Mouse (Mus musculus) kidney, postnatal 36 days (tissue): ENCODE measurements around the gene Mybl2.

Experiments
- DNase-seq, 2 experiments: peaks; one replicate each; pipeline ENCODE4 v3.0.0; 2021 to 2022; ENCODE audit warnings: mixed read lengths in 2 of 2

The Mybl2 gene

DNA sequence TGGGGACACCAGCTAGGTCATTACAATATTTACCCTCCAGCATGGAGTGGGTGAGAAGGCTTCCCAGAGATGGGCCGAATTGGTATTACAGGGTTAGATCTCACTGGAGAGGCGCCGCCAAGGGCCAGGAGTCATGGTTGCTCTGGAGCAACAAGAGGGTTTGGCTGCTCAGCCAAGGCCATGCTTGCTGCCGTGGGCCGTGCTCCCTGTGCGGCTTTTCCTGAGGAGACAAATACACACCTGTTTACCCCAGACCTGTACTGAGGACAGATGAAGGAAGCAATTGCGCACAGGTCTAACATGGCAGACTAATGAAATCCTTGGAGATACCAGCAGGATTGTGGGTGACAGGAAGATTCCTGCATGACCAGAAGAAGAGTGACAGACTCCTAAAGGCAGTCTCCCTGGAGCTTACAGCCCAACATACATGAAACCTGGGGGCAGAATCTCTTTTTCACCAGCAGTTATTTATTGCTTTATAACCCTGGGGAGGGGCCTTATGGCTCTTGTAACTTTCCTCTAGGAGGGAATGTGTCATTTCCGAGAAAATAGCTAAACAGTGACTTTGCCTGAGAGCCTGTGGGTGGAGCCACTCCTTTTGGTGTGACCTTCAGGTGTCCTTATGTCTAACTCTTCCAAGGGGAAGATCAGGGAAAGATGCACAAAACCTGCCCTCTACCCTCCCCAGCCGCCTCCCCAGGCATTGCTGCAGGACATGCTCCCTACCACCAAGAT is 18.7 kb downstream of the Mybl2 start:
- DNase-seq = peak in 1 of 2 experiments; percentile 19

DNA sequence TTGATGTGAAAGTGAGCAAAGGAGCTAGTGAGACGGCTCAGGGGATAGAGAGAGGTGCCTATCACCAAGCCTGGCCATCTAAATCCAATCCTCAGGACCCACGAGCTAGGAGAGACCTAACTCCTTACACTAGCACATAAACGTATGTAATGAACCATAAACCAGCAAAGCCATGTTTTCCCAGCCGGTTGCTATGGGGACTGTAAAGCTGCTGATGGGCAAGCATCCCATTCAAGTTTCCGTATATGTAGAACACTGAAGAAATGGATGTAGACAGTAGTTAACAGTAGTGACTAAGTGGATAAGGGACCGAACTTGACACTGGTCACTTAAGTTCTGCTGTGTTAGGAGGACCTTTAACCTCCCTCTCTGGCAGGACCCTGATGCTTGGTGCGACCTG is 19.5 kb downstream of the Mybl2 start:
- no peak for DNase-seq

DNA sequence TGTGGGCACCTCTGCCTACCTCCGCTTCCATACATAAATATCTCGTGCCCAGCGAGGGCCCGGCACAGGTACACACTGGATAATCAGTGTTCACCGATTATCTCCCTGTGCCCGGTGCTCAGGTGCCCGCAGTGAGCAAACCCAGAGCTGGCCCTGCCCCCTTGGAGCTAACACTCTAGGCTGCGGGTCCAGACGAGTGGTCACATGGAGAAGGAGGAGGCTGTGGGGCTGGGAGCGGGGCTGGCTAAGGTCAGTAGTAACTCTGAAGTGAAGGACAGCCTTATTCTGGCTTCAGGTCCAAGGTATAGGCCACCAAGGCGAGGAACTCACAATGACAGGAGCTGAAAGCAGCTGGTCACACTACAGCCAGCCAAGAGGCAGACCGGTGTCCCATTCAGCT is 20.3 kb downstream of the Mybl2 start:
- DNase-seq = no peak

DNA sequence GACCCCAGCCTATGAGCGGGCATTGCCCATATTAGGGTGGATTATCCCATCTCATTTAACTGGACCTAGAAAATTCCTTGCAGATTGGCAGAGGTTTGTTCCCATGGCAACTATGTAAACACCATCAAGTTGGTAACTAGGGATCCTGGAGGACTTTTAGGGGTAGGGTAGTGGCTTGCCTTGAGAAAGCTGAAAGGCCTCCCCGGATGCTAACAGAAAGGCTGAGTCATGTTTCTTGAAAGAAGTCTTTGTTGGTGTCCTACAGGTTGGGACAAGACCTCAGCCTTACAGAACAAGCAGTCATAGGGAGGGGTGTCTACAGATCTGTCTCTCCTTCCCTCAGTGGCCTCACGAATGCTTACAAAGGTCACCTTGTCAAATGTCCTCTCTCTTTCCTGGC is 20.7 kb downstream of the Mybl2 start:
- DNase-seq = no peak

DNA sequence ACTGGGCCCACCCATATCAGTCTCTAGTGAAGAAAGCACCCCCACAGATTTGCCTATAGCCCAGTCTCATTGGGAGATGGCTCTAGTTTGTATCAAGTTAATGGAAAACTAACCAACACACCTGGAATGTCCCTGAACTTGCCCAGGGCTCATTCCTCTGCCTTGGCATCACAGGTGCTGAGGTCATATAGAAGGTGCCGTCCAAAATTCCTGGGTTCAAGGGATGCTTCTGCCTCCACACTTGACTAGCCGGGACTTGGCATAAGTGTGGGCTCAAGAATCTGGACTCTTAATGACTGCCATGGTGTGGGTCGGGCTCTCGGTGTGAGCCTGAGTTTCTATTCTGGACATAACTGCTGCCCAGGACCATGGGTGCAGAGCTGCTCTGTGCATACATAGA is 24.6 kb downstream of the Mybl2 start:
- peak; percentile 29 to 38 for DNase-seq

DNA sequence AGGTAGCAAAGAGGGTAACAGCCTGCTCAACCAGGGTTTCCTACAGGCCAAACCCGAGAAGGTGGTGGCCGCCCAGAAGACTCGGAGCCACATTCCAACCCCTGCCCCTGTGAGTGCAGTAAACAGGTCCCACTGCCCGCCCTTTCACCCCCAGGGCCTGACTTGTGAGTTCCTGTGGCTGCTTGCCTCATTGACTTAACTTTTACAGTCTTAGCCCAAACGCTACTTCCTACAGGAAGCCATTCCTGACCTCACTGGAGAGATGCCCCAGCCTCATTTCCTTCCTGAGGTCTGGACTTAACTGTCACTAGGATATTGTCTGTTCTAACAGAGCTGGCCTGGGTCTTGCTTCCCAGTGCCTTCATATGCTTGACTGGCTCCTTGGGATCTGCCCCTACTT is 28.1 kb downstream of the Mybl2 start:
- DNase-seq = peak; percentile 58 to 61

DNA sequence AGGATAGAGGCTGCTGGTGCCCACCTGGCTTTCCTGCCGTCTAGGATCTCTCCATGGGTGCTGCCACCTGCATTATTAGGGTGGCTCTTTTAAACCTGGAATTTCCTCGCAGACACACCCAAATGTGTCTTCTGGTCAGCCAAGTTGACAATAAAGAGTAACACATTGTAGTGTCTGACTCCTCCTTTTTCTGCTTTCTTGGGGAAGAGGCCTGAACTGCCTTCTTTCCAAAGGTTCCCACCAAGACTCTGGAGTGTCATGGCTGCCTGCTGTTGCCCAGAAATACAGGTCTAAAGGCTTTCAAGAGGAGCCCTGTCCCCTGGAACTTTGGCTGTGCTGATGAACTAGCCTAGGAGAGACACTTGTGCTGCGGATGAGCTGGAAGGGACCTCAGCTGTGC is 30.0 kb downstream of the Mybl2 start:
- DNase-seq = no peak

DNA sequence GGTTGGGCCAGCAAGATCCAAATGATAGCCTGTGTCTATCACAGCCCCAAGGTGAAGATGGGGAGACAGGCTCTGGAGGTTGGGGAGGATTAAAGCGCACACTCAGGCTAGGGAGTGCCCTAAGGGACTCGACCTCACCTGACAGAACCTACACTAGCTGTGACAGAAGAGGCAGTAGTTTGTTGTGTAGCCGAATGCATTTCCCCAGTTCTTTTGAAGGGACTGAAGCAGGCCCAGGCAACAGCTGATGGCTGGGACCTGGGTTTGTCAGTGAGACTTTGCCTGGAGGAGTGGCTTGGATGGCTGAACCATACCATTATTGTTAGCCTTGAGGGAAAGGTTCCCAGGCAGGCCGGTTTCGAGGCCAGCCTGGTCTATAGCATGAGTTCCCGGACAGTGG is 30.6 kb downstream of the Mybl2 start:
- DNase-seq = no peak

DNA sequence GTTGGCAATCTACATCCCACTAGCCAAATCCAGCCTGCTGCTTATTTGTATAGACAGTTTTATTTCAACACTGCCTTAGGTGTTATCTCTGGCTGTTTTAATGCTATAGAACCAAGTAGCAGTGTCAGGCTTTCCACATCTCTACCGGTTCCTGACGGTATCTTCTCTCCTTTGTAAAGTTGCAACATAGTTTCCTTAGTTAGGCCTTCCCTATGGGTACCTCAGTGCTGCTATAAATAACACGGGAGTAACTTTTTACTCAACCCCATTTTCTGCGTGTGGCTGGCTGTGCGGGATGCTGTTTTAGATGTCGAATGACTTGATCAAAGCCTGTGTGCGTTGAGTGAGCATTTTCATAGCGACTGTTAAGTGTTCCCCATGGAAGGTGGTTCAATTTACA is 32.1 kb downstream of the Mybl2 start:
- no peak for DNase-seq

DNA sequence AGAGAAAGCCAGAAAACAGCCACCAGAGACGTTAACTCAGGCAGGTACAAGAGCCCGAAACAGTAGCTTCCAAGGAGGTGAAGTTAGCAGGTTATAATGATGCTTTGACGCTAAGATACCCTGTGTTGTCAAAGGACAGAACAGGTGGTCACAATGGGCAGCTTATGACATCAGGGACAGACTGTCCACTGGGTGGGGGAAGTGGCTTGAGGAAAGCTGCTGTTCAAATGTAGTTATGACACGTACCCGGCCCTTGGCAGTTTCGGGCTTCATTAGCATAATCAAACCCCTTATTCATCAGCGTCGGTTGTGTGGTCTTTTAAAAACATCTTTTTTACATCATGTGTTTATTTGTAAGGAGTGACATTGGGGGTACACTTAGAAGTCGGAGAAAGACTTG is 33.2 kb downstream of the Mybl2 start, which contains the start of gene Gtsf1l:
Gene Gtsf1l, minus strand, starts transcription at position 128 of the 400 bp plus-strand sequence.
- DNase-seq = no peak

DNA sequence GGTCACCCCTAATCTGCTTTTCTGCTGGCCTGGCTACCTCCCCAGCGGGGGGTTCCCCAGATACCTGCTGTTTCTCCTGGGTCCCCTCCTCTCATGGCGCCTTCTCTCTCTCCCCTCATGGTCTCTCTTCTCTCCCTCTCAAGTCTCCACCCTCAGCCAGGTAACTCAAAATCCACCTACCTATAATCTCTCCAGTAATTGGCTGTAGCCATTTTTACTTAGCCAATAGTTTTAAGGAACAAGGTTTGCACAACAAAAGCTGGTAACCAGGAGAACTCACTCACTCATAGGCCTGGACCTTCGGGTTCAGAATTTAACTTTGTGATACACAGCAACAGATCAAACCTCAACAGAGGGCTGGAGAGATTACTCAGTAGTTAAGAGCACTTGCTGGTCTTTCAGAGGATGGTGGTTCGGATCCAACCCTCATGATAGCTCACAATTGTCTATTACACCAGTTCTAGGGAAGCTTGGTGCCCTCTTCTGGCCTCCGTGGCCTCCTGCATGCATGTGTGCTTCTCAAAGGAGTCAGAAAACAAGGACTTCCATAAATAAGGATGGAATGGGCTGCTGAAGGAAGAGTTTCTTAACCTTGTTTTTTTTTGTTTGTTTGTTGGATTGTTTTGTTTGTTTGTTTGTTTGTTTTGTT is 35.1 kb downstream of the Mybl2 start:
- peak; percentile 28 to 70 for DNase-seq

DNA sequence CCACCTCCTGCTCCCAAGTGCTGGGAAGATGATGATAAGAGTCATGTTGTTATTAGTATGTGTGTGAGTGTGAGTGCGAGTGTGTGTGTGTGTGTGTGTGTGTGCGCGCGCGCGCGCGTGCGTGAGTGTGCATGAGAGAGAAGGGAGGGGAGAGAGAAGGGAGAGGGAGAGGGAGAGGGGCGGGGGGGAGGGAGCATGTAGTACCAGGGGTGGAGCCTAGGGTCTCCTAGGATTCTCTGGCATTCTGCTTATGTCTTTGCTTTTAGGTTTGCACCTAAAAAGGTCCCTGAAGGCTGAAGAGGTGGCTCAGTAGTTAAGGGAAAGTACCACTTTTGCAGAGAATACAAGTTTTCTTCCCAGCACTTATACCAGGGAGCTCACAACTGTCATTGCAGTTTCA is 40.4 kb downstream of the Mybl2 start:
- no peak for DNase-seq

DNA sequence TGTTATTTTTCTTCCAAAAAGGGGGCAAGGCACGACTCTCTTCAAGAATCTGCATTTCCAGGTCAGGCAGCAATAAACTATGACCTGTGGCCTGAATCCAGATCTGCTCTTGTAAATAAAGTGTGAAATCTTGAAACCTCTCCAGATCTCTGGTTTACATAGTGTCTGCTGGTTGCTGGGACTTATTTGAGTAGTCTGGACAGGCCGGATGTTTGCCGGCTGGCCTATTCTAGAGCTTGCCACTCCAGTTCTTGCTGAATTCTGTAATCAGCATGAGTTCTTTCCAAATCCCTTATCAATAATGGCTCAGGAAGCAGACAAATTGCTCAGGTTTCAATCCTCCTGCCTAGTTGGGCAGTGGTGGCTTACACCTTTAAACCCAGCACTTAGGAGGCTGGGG is 41.3 kb downstream of the Mybl2 start:
- peak; percentile 26 to 31 for DNase-seq

DNA sequence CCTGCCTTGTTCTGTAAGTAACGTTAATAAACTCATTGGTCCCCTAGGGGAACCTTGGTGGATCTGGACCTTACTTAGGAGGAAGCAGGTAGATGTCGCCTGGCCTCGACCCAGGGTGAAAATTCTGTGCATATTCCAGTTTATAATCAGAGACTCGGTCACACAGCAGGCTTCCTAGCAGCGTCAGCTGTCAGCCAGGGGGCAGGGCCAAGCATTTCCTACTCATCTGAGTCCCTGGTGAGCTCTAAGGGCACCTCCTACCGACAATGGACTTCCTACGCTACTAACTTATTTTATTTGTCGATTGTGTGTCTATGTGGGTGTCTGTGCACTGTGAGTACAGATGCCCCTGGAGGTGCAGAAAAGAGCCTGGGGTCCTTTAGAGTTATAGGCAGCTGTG is 45.4 kb downstream of the Mybl2 start:
- no peak for DNase-seq

DNA sequence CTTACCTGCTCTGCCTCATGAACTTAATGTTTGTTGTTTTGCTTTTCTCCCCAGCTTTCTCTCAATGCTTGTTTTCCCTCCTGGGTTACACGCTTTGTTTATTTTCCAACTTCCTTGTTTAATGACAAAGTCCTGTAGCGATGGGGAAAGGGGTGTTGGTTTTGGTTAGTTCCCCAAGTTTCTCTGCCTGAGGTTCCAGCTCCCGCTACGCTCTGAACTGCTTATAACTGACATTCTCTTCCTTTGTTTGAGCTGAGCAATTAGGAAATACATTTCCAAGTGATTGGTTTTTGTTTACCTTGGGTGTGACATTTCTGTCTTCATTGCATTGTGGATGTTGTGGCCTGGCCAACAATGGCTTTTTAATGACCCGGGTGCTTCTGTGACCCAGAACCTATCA is 46.1 kb downstream of the Mybl2 start:
- DNase-seq = no peak

DNA sequence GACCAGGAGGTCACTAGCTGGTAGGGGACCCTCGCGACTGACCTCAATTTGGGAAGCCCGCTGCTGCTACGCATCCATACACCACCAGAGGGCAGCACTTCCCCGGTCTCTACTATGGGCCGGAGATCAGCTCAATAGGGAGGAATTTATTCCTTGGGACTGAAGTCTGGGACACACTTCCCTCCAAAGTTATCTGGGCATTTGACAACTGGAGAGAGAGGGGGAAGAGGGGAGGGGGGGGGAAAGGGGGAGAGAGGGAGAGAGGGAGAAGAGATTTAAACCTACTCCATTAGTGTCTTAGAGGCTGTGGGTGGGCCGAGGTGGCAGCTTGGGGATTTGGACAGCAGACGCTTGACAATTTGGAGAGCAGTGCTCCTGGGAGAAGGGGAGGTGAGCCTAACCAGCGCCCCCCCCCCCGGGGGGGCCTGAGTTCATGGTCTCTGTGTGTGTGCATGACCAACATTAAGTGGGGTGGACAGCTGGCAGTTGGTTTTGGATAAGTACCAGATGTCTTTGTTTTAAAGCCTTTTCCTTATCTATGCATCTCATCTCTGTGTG is 47.2 kb downstream of the Mybl2 start:
- peak; percentile 35 to 79 for DNase-seq

DNA sequence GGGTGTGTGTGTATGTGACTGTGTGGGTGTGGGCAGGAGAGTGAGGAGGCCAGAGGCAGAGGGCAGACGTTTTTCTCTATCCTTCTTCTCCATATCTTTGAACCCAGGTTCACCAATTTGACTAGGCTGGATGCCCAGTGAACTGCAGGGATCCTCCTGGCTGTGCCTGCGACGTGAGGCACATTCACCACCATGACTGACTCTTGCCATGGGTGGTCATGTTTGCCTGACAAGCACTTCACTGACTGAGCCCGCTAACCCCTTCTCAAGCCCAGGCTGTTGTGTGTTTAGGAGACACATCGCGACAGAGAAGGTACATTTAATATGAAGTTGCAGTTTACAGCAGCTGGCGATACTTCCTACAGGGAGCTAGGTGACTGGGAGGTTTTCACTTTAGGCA is 47.7 kb downstream of the Mybl2 start:
- DNase-seq = no peak

DNA sequence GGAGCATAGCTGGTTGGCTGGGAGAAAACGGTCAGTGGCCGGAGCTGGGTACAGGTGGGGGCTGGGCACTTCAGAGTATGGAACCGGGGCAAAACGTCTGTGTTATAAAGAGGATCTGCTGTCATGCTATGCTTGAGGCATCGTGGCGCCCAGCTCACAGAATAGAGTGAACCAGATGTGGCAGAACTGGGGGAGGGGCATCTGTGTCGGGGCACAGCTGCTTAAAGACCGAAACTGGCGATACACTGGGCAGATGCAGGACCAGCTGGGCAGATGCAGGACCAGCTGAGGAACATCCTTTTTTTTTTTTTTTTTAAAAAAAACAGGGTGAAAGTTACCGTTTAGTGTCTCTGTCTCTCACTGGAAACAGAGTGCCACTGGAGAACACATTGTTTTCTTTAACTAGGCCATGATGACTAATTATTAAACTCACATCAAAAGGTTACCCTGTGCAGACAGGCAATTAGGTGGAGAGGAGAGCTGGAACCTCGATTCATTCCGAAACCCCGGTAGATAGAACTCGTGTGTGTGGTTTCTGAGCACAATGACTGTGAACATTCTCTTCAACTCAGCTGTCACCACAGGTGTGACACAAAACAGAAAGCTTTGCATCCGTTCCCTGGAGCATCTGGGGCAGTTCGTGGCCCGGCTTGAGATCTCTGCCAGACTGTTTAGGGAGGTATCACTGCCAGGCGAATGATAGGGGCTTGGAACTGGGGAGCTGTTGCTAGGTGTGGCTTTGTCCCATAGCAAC is 48.6 kb downstream of the Mybl2 start:
- DNase-seq = peak in 1 of 2 experiments; percentile 9

DNA sequence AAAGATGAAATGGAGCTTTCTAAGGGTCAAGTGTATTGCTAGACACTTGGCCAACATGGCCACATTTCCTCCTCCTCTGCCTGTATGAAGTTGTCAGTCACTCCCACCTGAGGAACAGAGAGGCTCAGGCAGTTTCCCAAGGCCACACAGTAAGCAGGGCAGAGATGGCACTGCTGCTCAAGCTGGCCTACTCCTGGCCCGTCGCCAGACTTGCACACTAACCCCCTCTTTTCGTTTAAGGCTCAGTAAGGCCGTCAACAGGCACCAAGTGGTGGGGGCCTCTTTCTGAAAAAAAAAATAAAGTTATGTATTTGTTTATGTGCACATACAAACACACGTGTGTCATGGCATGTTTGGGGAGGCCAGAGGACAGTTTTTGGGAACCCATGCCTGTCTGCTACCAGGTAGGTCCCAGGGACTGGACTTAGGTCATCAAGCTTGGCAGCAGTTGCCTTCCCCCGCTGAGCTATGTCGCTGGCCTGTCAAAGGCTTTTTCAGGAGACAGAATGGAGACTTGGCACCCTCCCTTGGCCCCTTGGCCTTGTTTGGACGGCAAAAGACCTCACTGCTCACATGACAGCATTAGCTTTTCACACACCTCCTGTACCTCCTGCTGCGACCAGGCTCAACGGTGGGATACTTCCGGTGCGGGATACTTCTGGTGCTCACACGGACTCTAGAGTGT is 49.7 kb downstream of the Mybl2 start:
- DNase-seq = peak in 1 of 2 experiments; percentile 20

DNA sequence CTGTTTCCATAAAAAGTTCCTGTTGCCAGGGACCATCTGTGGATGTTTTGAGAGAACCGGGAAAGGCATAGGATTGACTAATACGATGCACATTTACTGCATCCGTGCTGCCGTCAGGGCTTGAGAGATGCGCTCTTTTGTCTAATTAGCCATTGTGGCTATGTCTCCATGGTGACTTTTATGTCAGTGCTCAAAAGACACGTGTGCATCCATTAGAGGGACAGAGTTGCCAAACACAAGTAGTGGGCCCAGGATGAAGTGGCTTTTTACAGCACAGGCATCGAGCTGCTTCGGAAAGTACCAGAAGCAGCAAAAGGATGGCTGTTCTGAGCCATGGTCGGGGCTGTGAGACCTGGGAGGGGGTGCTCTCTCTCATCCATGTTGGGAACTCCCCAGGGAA is 53.9 kb downstream of the Mybl2 start:
- DNase-seq = no peak

DNA sequence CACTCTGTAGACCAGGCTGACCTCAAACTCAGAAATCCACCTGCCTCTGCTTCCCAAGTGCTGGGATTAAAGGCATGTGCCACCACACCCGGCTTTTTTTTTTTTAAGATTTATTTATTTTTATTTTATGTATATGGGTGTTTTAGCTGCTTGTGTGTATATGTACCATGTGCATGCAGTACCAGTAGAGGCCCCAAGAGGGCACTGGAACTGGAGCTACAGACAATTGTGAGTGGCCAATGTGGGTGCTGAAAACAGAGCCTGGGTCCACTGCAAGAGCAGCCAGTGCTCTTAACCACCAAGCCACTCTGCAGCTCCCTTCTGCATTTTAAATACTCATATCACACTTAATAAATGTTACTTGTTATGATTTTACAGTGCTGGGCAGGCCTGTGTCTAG is 56.2 kb downstream of the Mybl2 start:
- DNase-seq = no peak

DNA sequence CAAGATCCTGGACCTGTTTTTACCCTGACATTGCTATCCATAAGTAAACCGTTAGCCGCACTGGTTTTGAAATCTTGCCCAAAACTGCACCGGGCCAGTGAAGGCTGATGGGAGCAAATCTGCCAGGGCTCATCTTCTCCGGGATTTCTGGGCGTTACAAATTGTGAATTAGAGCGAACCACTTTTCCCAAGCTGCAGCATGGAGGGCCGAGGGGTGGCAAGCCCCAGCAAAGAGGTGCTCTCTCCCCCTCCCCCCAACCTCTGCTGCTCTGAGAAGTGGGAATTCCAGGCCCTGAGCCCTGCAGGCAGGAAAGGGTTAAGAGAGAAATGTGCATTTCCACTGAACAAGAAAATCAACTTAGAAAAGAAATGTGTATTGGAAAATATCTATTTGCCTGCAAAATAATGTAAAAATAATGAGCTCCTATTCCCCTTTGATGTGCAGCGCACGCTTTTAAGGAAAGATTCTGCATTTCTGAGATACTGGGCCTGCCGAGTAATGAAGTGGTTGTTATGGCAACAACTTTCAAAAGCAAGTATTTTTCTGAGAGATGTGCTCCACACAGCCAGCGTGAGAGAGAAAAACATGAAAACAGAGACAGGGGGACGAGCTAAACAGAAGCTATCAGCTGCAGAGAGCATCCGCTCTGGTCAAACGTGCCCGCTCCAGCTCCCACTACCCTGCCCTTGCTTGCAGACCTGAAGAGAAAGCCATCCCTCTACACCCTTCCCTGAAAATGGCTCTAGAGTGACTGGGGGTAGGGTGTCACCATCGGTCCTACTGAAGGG is 57.1 kb downstream of the Mybl2 start:
- DNase-seq = no peak
